Mouse (Mus musculus) erythroblast, embryonic 14.5 days (primary cell): ENCODE results near the gene C3ar1.

Experiments used
- GATA1 ChIP-seq: IDR thresholded peaks from 2 replicates; pipeline ENCODE4 v1.6.1; 2012; ENCODE audit warnings: low read length, inconsistent platforms, mixed read lengths
- TAL1 ChIP-seq: IDR thresholded peaks from 3 replicates; pipeline ENCODE4 v1.6.1; 2012; ENCODE audit warnings: low read length, inconsistent platforms, mixed read lengths

- TF ChIP-seq GATA1 (no peak), TAL1 (no peak)
Observed at GRCm38 (mm10) chr6:122834365-122834764, 21.6 kb downstream of the C3ar1 start.
